Mouse (Mus musculus) neural tube, embryonic 14.5 days (tissue): ENCODE measurements around the gene Smad6. TPM values are rescaled to one million over a fixed set of nuclear protein-coding genes. Genes with fewer than 3 reads are reported as not detected.

Experiments
- ATAC-seq: fragments of 200-750 bp; cut with Nextera tagmentation; 2 replicates; pipeline ENCODE4 v1.8.0; 2017; ENCODE audit warnings: low read depth, mild to moderate bottlenecking, moderate TSS enrichment, moderate library complexity
- H3K27ac ChIP-seq: fragments of 300-500 bp; sonication (generic); 2 replicates; pipeline ENCODE4 v1.5.1; 2014; ENCODE audit warnings: low read depth, mild to moderate bottlenecking, control low read depth, low read length, moderate library complexity, mixed read lengths
- H3K27me3 ChIP-seq: fragments of 300-500 bp; sonication (generic); 2 replicates; pipeline ENCODE4 v1.6.1; 2014; ENCODE audit warnings: low read length; ENCODE audit not compliant: control insufficient read depth, insufficient read depth
- H3K36me3 ChIP-seq: fragments of 300-500 bp; sonication (generic); 2 replicates; pipeline ENCODE4 v1.6.1; 2014; ENCODE audit warnings: low read length, mixed read lengths; ENCODE audit not compliant: control insufficient read depth, insufficient read depth
- H3K4me1 ChIP-seq: fragments of 300-500 bp; sonication (generic); 2 replicates; pipeline ENCODE4 v1.6.1; 2014; ENCODE audit warnings: low read length; ENCODE audit not compliant: control insufficient read depth, insufficient read depth
- H3K4me2 ChIP-seq: fragments of 300-500 bp; sonication (generic); 2 replicates; pipeline ENCODE4 v1.6.1; 2014; ENCODE audit warnings: mild to moderate bottlenecking, low read depth, low read length, control low read depth
- H3K4me3 ChIP-seq: fragments of 300-500 bp; sonication (generic); 2 replicates; pipeline ENCODE4 v1.5.1; 2014; ENCODE audit warnings: low read depth, low read length, control low read depth, mixed read lengths
- H3K9ac ChIP-seq: fragments of 300-500 bp; sonication (generic); replicated peaks from 2 replicates; pipeline ENCODE4 v1.6.1; 2014; ENCODE audit warnings: low read depth, mild to moderate bottlenecking, control low read depth, low read length, mixed read lengths
- H3K9me3 ChIP-seq: fragments of 300-500 bp; sonication (generic); 2 replicates; pipeline ENCODE4 v1.6.1; 2016; ENCODE audit warnings: low read length; ENCODE audit not compliant: control insufficient read depth
- WGBS: fragments of 180-500 bp; shearing (Covaris S2); extraction: QIAGEN DNeasy Blood & Tissue Kit; methylation state at CpG from one replicate; pipeline ENCODE4 v1.1.7; 2014; 5-methylcytosine and 5-hydroxymethylcytosine counted together
- polyA plus RNA-seq: library from polyadenylated mRNA; unstranded; fragments of >200 nt; fragmentation: Nextera tagmentation; extraction: Ambion mirVana; gene quantifications from 2 replicates; pipeline ENCODE4 v1.2.1, GENCODE M21; 2014

The Smad6 gene
- polyA plus RNA-seq, 1 experiment from 2014 or later: 1.0 TPM

DNA sequence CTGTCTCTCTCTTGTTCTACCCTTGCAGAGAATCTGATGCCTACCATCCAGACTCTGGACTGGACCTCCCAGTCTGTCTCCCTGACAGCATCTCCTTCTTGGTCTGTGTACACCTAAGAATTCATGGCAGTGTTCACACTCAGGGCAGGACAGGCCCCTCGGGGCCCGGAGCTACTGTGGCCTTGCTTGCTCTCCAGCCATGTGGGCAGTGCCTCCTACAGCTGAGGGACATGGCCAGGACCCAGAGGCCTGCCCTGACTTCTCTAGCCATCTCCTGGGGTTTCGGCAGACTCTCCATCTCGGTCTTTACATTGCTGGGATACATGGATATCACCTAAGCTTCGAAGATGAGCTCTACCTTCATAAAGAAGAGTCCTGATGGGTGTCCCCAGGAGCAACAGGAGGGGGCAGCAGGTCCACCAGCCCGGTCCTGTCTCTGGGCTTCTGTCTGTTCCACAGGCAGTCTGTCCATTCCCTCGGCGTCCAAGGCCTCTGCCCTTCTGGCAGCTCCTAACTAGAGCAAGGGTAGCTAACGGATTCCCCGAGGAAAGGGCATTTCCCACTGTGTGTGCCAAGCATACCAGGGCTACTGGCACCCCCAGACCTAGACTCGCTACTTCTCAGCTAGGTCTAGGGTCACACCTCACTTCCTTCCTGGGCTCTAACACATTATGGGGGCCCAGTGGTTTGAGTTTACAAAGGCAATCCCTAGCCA, 49.1 kb downstream of the Smad6 start:
- no peak for ATAC-seq
- no peak overlapping the region for H3K27ac ChIP-seq
- 96% methylated on average over 11 of the region's 11 CpGs for WGBS
- no peak overlapping the region for H3K4me3 ChIP-seq
- H3K4me2 ChIP-seq: no peak overlapping the region
- no peaks in the 10 kb centered on the region for H3K27me3 ChIP-seq
- 0 out of 2 replicates have a peak, but pooled peaks cover 3% of the 10 kb centered on the region for H3K4me1 ChIP-seq
- no peak overlapping the region for H3K9ac ChIP-seq
- H3K9me3 ChIP-seq: no peaks in the 10 kb centered on the region
- no peaks in the 10 kb centered on the region for H3K36me3 ChIP-seq

- no peak overlapping the region for H3K27ac ChIP-seq
- no peak for ATAC-seq
- no peak overlapping the region for H3K4me2 ChIP-seq
- 56% methylated on average over 4 of the region's 4 CpGs for WGBS
- 0 out of 2 replicates have a peak, but pooled peaks cover 3% of the 10 kb centered on the region for H3K4me1 ChIP-seq
- H3K4me3 ChIP-seq: no peak overlapping the region
- H3K9me3 ChIP-seq: no peaks in the 10 kb centered on the region
- H3K27me3 ChIP-seq: no peaks in the 10 kb centered on the region
- H3K36me3 ChIP-seq: no peaks in the 10 kb centered on the region
- no peak overlapping the region for H3K9ac ChIP-seq
Measured at GRCm38 (mm10) chr9:63971557-63971956, 50.3 kb downstream of the Smad6 start.

DNA sequence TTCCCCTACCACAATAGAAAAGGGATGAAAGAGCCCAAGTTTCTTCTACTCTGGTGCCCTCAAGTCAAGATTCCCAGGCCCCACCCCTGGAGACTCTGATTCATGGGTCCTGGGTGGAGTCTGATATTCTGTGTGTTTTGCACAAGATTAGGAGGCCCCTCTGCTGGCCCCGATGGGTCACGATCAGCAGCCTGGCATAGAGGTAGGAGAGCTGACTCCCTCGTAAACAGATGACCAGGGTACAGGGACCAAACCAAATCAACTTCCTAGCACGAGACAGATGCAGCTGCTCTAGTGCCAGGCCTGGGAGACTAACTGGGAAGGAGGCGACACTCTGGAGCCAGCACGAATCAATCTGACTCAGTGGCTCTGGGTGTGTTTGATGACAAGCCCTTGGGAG, 51.0 kb downstream of the Smad6 start:
- Histone ChIP-seq H3K9ac (no peak overlapping the region), H3K36me3 (no peaks in the 10 kb centered on the region), H3K4me3 (no peak overlapping the region), H3K4me2 (no peak overlapping the region), H3K27ac (no peak overlapping the region), H3K4me1 (no peaks in the 10 kb centered on the region; the same call in 1 of the 2 replicates), H3K9me3 (no peaks in the 10 kb centered on the region), H3K27me3 (no peaks in the 10 kb centered on the region)
- ATAC-seq: no peak
- WGBS: 70% methylated on average over 6 of the region's 6 CpGs

DNA sequence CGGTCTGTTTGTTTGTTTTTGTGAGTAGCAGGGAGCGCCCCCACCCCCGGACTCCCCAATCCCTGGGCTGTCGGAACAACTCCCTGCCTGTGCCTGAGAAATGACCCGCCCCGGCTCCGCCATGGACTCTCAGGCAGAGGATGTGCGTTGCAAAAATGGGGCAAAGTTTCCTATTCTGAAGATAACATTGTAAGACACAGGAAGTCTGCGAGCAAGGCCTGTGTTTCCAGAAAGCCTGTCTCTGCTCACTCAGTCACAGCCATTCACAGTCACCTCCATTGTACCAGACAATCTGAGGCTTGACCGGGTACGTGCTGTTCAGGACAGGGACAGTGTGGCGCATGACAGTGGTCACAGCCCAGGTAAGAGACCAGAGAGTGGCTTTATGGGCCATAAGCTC, 51.5 kb downstream of the Smad6 start:
- Histone ChIP-seq H3K4me1 (peaks cover 3% of the 10 kb centered on the region), H3K27ac (no peak overlapping the region), H3K9me3 (no peaks in the 10 kb centered on the region), H3K9ac (no peak overlapping the region), H3K4me2 (no peak overlapping the region), H3K27me3 (no peaks in the 10 kb centered on the region), H3K4me3 (no peak overlapping the region), H3K36me3 (no peaks in the 10 kb centered on the region)
- ATAC-seq: no peak
- 73% methylated on average over 12 of the region's 12 CpGs for WGBS

DNA sequence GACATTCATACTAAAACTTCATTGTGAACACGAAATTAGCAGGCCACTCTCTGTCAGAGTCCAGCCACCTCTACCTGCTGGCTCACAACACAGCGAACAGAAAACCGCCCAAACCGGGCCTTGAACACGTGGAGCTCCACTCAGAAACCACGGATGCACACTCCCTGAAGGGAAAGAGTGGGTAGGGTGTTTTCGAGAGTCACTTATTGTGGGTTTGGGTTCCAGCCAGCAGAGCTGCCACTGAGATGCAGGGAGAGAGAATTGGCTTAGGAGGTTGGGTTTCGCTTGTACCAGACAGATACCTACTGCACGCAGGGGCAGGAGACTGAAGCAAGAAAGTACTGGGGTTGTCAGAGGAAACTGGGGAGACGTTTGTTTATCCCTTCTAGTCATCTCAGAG, 52.4 kb downstream of the Smad6 start:
- 83% methylated on average over 10 of the region's 10 CpGs for WGBS
- H3K27ac ChIP-seq: no peak overlapping the region
- H3K4me1 ChIP-seq: peaks cover 5% of the 10 kb centered on the region

GRCm38 (mm10) chr9:63968592-63968991, 53.3 kb downstream of the Smad6 start:
- ATAC-seq: peak; percentile 60
- peaks cover 5% of the 10 kb centered on the region for H3K4me1 ChIP-seq

More for the DNA sequence above, 52.4 kb downstream of the Smad6 start:
- Histone ChIP-seq H3K4me2 (no peak overlapping the region), H3K4me3 (no peak overlapping the region), H3K9ac (no peak overlapping the region), H3K27me3 (no peaks in the 10 kb centered on the region), H3K9me3 (no peaks in the 10 kb centered on the region), H3K36me3 (no peaks in the 10 kb centered on the region)
- no peak for ATAC-seq

DNA sequence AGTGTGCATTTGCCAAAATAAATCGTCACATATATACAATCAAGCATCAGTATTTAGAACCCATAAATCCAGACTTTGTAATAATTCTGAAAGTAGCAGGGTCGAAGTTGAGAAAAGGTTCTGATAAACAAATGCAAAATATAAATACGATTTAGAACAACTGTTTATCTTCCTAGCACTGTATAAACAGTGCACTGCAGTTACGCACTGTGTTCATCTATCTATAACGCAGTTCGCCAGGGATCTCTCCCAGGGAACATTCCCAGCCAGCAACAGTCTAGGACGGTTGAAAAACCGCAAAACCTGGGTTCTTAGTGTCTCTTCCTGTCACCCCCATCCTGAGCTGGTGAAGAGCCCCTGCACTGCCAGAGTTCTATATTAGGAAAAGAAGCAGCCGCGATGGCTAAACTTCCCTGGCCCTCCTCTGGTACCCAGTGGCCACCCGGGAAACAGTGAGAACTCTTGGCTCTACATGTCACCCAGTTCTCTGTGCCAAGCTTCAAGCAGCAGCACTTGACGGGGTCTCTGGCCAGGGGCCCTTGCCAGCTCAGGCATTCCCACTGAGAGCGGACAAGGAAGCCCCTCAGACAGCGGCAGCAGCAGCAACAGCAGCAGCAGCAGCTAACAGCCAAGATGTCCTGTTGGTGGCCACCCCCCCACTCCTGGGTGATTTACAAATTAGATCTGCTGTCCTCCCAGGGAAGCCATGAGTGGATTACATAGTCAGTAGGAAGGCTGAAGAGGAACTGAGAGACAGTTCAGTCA, 54.3 kb downstream of the Smad6 start:
- Histone ChIP-seq H3K4me2 (no peak overlapping the region), H3K27me3 (no peaks in the 10 kb centered on the region), H3K36me3 (no peaks in the 10 kb centered on the region), H3K27ac (peak overlapping the region; percentile 58; the same call in 1 of the 2 replicates), H3K9ac (no peak overlapping the region), H3K9me3 (no peaks in the 10 kb centered on the region), H3K4me1 (peaks cover 5% of the 10 kb centered on the region), H3K4me3 (no peak overlapping the region)
- no peak for ATAC-seq
- 63% methylated on average over 14 of the region's 14 CpGs for WGBS

More at GRCm38 (mm10) chr9:63968592-63968991, 53.3 kb downstream of the Smad6 start:
- H3K27me3 ChIP-seq: no peaks in the 10 kb centered on the region
- no peak overlapping the region for H3K4me2 ChIP-seq
- whole genome bisulfite sequencing: 38% methylated on average over 9 of the region's 9 CpGs
- H3K9me3 ChIP-seq: no peaks in the 10 kb centered on the region
- no peak overlapping the region for H3K4me3 ChIP-seq
- no peaks in the 10 kb centered on the region for H3K36me3 ChIP-seq
- 0 out of 2 replicates have a peak overlapping the region, but pooled peaks have one; percentile 58 for H3K27ac ChIP-seq
- no peak overlapping the region for H3K9ac ChIP-seq

GRCm38 (mm10) chr9:63965579-63965981, 56.3 kb downstream of the Smad6 start:
- no peaks in the 10 kb centered on the region for H3K9me3 ChIP-seq
- peaks cover 10% of the 10 kb centered on the region for H3K4me1 ChIP-seq
- H3K27me3 ChIP-seq: no peaks in the 10 kb centered on the region
- H3K4me3 ChIP-seq: no peak overlapping the region
- H3K9ac ChIP-seq: no peak overlapping the region
- peak; percentile 60; the same call in 1 of the 2 replicates for ATAC-seq
- WGBS: 9% methylated on average over 4 of the region's 4 CpGs
- no peak overlapping the region for H3K27ac ChIP-seq
- no peak overlapping the region for H3K4me2 ChIP-seq
- H3K36me3 ChIP-seq: no peaks in the 10 kb centered on the region

- Histone ChIP-seq H3K36me3 (no peaks in the 10 kb centered on the region), H3K4me3 (no peak overlapping the region), H3K27me3 (no peaks in the 10 kb centered on the region), H3K9me3 (no peaks in the 10 kb centered on the region), H3K9ac (no peak overlapping the region), H3K4me1 (peaks cover 31% of the 10 kb centered on the region), H3K27ac (no peak overlapping the region), H3K4me2 (no peak overlapping the region)
- WGBS: 78% methylated on average over 6 of the region's 6 CpGs
- no peak for ATAC-seq
Measured at GRCm38 (mm10) chr9:63961881-63962280, 60.0 kb downstream of the Smad6 start.
